Mouse (Mus musculus): ENCODE measurements at regions not wholly inside any gene's neighbourhood (a gene's known extent, or its start where the extent isn't known, plus 50 kb on each side); places are given as distances from the start of the nearest gene placed in this dataset.

GRCm38 (mm10) chr9:98712826-98713225, 111.4 kb upstream of the Mrps22 start:
- TF ChIP-seq PAX5 (IDR thresholded peaks at IDR 0.05; ENCODE audit: low read length) (no peak), POLR2A (IDR thresholded peaks at IDR 0.05; ENCODE audit: low read depth, low read length) (no peak), CTCF (conservative IDR thresholded peaks at IDR 0.05 in 1 of 2, IDR thresholded peaks at IDR 0.05 in 1 of 2; ENCODE audit: low read depth in 2 of 2, low read length in 2 of 2) (no peak), ZMIZ1 (IDR thresholded peaks at IDR 0.05; ENCODE audit: low read depth, low read length) (no peak), KAT2A (IDR thresholded peaks at IDR 0.05; ENCODE audit: insufficient replicate concordance, low read length) (no peak), USF2 (conservative IDR thresholded peaks at IDR 0.05; ENCODE audit: low read depth, low read length) (no peak), RAD21 (IDR thresholded peaks at IDR 0.05; ENCODE audit: low read depth, low read length) (no peak), IRF4 (IDR thresholded peaks at IDR 0.05; ENCODE audit: low read depth, low read length) (no peak), JUN (IDR thresholded peaks at IDR 0.05; ENCODE audit: insufficient read depth, low read depth, low read length) (no peak), SIN3A (IDR thresholded peaks at IDR 0.05; ENCODE audit: low read length) (no peak), BHLHE40 (IDR thresholded peaks at IDR 0.05; ENCODE audit: low read depth, low read length) (no peak), ZNF384 (IDR thresholded peaks at IDR 0.05; ENCODE audit: low read depth, low read length) (no peak), MAFK (IDR thresholded peaks at IDR 0.05; ENCODE audit: insufficient replicate concordance, low read length) (no peak), EP300 (IDR thresholded peaks at IDR 0.05; ENCODE audit: low read length) (no peak), TBP (conservative IDR thresholded peaks at IDR 0.05; ENCODE audit: low read depth, low read length) (no peak), NRF1 (IDR thresholded peaks at IDR 0.05; ENCODE audit: low read depth, low read length) (no peak), POLR2AphosphoS2 (IDR thresholded peaks at IDR 0.05; ENCODE audit: low read depth, low read length) (no peak), MXI1 (IDR thresholded peaks at IDR 0.05; ENCODE audit: low read depth, low read length) (no peak), ZC3H11A (IDR thresholded peaks at IDR 0.05; ENCODE audit: low read depth, low read length) (no peak)
- no peaks in the 10 kb centered on the region for H3K79me2 ChIP-seq (replicated peaks; ENCODE audit: control insufficient read depth, extremely low read depth, insufficient read depth, poor library complexity, severe bottlenecking)
- no peaks in the 10 kb centered on the region for H3K4me1 ChIP-seq (ENCODE audit: control insufficient read depth in 1 of 2, insufficient read depth in 2 of 2)
- DNase-seq (ENCODE audit: extremely low read depth): no peak
- H3K4me3 ChIP-seq (replicated peaks in 1 of 3; ENCODE audit: low read depth in 2 of 3, low read length in 2 of 3, poor library complexity in 1 of 3): no peak overlapping the region
- dilution Hi-C loops (cut with MboI; ENCODE audit: extremely low pct_ligation_motif_present, extremely low pct_unique_long_range_greater_than_20kb, low sequenced_read_pairs): no loop called here
- no peaks in the 10 kb centered on the region for H3K9me3 ChIP-seq (replicated peaks; ENCODE audit: low read length)
- no peak overlapping the region for H3K9ac ChIP-seq (ENCODE audit: insufficient read depth, low read depth)
- no peak overlapping the region for H3K4me2 ChIP-seq (ENCODE audit: insufficient read depth, low read depth, poor library complexity, severe bottlenecking)
- H3K27ac ChIP-seq (ENCODE audit: insufficient read depth, low read depth): no peak overlapping the region
- no peaks in the 10 kb centered on the region for H3K36me3 ChIP-seq (replicated peaks in 1 of 2; ENCODE audit: control insufficient read depth in 1 of 2, insufficient read depth in 1 of 2, low read length in 1 of 2)
- in situ Hi-C loops (cut with MboI; ENCODE audit: low pct_ligation_motif_present, low pct_unique_long_range_greater_than_20kb, low sequenced_read_pairs): no loop called here
- peaks cover 2% of the 10 kb centered on the region for H3K27me3 ChIP-seq (replicated peaks)

- peaks cover 3% of the 10 kb centered on the region for H3K27me3 ChIP-seq (replicated peaks)
- H3K79me2 ChIP-seq (replicated peaks; ENCODE audit: control insufficient read depth, extremely low read depth, insufficient read depth, poor library complexity, severe bottlenecking): no peaks in the 10 kb centered on the region
- in situ Hi-C loops (cut with MboI; ENCODE audit: low pct_ligation_motif_present, low pct_unique_long_range_greater_than_20kb, low sequenced_read_pairs) (no loop called here), dilution Hi-C loops (cut with MboI; ENCODE audit: extremely low pct_ligation_motif_present, extremely low pct_unique_long_range_greater_than_20kb, low sequenced_read_pairs) (no loop called here)
- no peak overlapping the region for H3K27ac ChIP-seq (ENCODE audit: insufficient read depth, low read depth)
- no peak overlapping the region for H3K4me2 ChIP-seq (ENCODE audit: insufficient read depth, low read depth, poor library complexity, severe bottlenecking)
- DNase-seq (ENCODE audit: extremely low read depth): no peak
- no peaks in the 10 kb centered on the region for H3K4me1 ChIP-seq (ENCODE audit: control insufficient read depth in 1 of 2, insufficient read depth in 2 of 2)
- H3K9ac ChIP-seq (ENCODE audit: insufficient read depth, low read depth): no peak overlapping the region
- no peaks in the 10 kb centered on the region for H3K36me3 ChIP-seq (replicated peaks in 1 of 2; ENCODE audit: control insufficient read depth in 1 of 2, insufficient read depth in 1 of 2, low read length in 1 of 2)
- no peaks in the 10 kb centered on the region for H3K9me3 ChIP-seq (replicated peaks; ENCODE audit: low read length)
- no peak overlapping the region for H3K4me3 ChIP-seq (replicated peaks in 1 of 3; ENCODE audit: low read depth in 2 of 3, low read length in 2 of 3, poor library complexity in 1 of 3)
- TF ChIP-seq USF2 (conservative IDR thresholded peaks at IDR 0.05; ENCODE audit: low read depth, low read length) (no peak), MEF2A (IDR thresholded peaks at IDR 0.05; ENCODE audit: borderline replicate concordance, low read depth, low read length) (no peak)
These were observed 110.6 kb upstream of the Mrps22 start for GRCm38 (mm10) chr9:98712023-98712563.
